Mouse (Mus musculus): ENCODE data around the gene Ggn.
"Not testable (repeated sequence)": the region's sequence is repeated elsewhere in the genome, so short reads cannot be mapped to it uniquely, and the experiment has no call there.

Ggn gene

GRCm38 (mm10) chr7:29158264-29158663 lies 11.7 kb upstream of the Ggn start:
- in situ Hi-C loops (cut with MboI, MseI) = no loop called here

- in situ Hi-C loops (cut with MboI, MseI) = no loop called here
These were observed 7.7 kb upstream of the Ggn start for GRCm38 (mm10) chr7:29162294-29162693.

- in situ Hi-C loops (cut with MboI, MseI) = no loop called here
These were observed 7.1 kb upstream of the Ggn start for GRCm38 (mm10) chr7:29162750-29163525.

- in situ Hi-C loops (cut with MboI, MseI) = no loop called here
These were observed 2.4 kb upstream of the Ggn start for GRCm38 (mm10) chr7:29167656-29168055.

- in situ Hi-C loops (cut with MboI, MseI) = no loop called here
These were observed 1.8 kb upstream of the Ggn start for GRCm38 (mm10) chr7:29168121-29168695.

- in situ Hi-C loops (cut with MboI, MseI) = no loop called here
These were observed 1.2 kb upstream of the Ggn start for GRCm38 (mm10) chr7:29168791-29169230.

GRCm38 (mm10) chr7:29169231-29170065 lies 562 bp upstream of the Ggn start:
- in situ Hi-C loops (cut with MboI, MseI) = no loop called here

- in situ Hi-C loops (cut with MboI, MseI) = no loop called here
These were observed 948 bp downstream of the Ggn start for GRCm38 (mm10) chr7:29170755-29171561.

GRCm38 (mm10) chr7:29171562-29172097 lies 1.6 kb downstream of the Ggn start:
- in situ Hi-C loops (cut with MboI, MseI) = no loop called here

GRCm38 (mm10) chr7:29172390-29173016 lies 2.5 kb downstream of the Ggn start:
- in situ Hi-C loops (cut with MboI, MseI) = no loop called here

- in situ Hi-C loops (cut with MboI, MseI) = no loop called here
These were observed 8.1 kb downstream of the Ggn start for GRCm38 (mm10) chr7:29178106-29178505.

- in situ Hi-C loops (cut with MboI, MseI) = no loop called here
These were observed 9.3 kb downstream of the Ggn start for GRCm38 (mm10) chr7:29179323-29179722.

GRCm38 (mm10) chr7:29180077-29180853 lies 10.3 kb downstream of the Ggn start, which contains the start of gene Psmd8:
Gene Psmd8, minus strand, starts transcription at chr7:29180701.
- in situ Hi-C loops (cut with MboI, MseI) = no loop called here

GRCm38 (mm10) chr7:29180854-29181236 lies 10.8 kb downstream of the Ggn start:
- in situ Hi-C loops (cut with MboI, MseI) = no loop called here

GRCm38 (mm10) chr7:29181323-29181722 lies 11.3 kb downstream of the Ggn start:
- in situ Hi-C loops (cut with MboI, MseI) = not testable (repeated sequence)

GRCm38 (mm10) chr7:29194230-29194629 lies 24.2 kb downstream of the Ggn start:
- in situ Hi-C loops (cut with MboI, MseI) = not testable (repeated sequence)

- in situ Hi-C loops (cut with MboI, MseI) = no loop called here
These were observed 32.6 kb downstream of the Ggn start for GRCm38 (mm10) chr7:29202577-29202976.

- in situ Hi-C loops (cut with MboI, MseI) = loop anchor here (10.0 kb wide), 1 partner anchor 1876 kb away; the partner anchor contains the start of gene Ltbp4
These were observed 41.0 kb downstream of the Ggn start for GRCm38 (mm10) chr7:29211013-29211412.

GRCm38 (mm10) chr7:29211415-29212198 lies 41.6 kb downstream of the Ggn start:
- in situ Hi-C loops (cut with MboI, MseI) = loop anchor here (10.0 kb wide), 1 partner anchor 1877 kb away; the partner anchor contains the start of gene Ltbp4
